Mouse (Mus musculus) gastrocnemius, postnatal 25 days (tissue): ENCODE data around the gene Vmn2r89. TPM values are rescaled to one million over a fixed set of nuclear protein-coding genes. Genes with fewer than 3 reads are reported as not detected.
"Not testable (repeated sequence)": the region's sequence is repeated elsewhere in the genome, so short reads cannot be mapped to it uniquely, and the experiment has no call there.

Experiments used
- DNase-seq: peaks from one replicate; pipeline ENCODE4 v3.0.0; 2022
- long read RNA-seq, 2 experiments: library from polyadenylated mRNA; stranded (forward); transcript quantifications; one replicate each; pipeline ENCODE4 v2.0.0; 2021
- total RNA-seq, 2 experiments: library from RNA; stranded (reverse); gene quantifications; 1 replicate in 1 of 2; 2 replicates in 1 of 2; pipeline ENCODE4 v1.2.3; 2021

Gene Vmn2r89
- total RNA-seq = not detected
- long read RNA-seq, experiment 1 = 0 reads
- long read RNA-seq, experiment 2 = 0 reads

DNA sequence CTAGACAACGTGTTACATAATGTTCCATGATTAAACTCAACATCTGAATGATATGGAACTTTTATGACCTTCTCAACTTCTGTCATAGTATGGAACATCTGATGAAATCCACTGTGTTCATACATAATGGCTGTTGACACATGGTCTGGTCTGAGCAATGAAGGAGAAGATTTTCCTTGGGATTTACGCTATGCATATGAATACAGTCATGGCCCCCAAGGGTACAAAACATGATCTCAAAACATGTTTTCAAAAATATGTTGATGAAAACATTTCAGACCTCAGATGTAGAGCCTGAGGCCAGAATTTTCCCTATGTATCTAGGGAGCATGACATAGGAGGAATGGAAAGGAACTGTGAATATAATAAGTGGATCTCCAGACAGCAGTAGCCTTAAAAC is at the start of gene Vmn2r89:
Gene Vmn2r89 (plus strand): TSS at position 301 of the 400 bp plus-strand sequence.
- not testable (repeated sequence) for DNase-seq

DNA sequence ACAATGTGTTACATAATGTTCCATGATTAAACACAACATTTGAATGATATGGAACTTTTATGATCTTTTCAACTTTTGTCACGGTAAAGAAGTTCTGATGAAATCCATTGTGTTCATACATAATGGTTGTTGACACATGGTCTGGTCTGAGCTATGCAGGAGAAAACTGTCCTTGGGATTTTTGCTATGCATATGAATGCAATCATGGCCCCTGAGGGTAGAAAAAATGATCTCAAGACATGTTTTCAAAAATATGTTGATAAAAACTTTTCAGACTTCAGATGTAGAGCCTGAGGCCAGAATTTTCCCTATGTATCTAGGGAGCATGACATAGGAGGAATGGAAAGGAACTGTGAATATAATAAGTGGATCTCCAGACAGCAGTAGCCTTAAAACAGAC is 41.1 kb upstream of the Vmn2r89 start, which contains the start of gene Vmn2r88:
Gene Vmn2r88 (plus strand): TSS at position 301 of the 400 bp plus-strand sequence.
- DNase-seq = no peak

DNA sequence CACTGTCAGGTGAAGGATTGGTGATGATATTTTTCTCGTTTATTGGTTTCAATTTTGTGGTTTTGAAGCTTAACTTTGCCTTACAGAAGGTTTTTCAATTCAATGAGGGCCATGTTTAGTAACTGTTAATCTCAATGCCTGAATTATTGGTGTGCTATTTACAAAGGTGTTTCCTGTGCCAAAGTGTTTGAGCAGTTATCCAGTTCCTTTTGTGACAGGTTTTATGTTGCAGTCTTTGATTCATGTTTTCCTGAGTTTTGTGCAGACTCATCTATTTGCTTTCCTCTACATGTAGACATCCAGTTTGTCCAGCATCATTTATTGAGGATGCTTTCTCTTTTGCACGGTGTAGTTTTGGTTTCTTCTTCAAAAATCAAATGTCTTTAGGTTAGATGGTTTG is 27.8 kb upstream of the Vmn2r89 start:
- DNase-seq = no peak

GRCm38 (mm10) chr14:51430138-51430537 is 21.5 kb upstream of the Vmn2r89 start:
- not testable (repeated sequence) for DNase-seq

- DNase-seq = no peak
These were observed 17.1 kb upstream of the Vmn2r89 start for GRCm38 (mm10) chr14:51434546-51434945.

- DNase-seq = no peak
These were observed 16.6 kb upstream of the Vmn2r89 start for GRCm38 (mm10) chr14:51435020-51435419.

- no peak for DNase-seq
These were observed 12.7 kb upstream of the Vmn2r89 start for GRCm38 (mm10) chr14:51438955-51439354.

DNA sequence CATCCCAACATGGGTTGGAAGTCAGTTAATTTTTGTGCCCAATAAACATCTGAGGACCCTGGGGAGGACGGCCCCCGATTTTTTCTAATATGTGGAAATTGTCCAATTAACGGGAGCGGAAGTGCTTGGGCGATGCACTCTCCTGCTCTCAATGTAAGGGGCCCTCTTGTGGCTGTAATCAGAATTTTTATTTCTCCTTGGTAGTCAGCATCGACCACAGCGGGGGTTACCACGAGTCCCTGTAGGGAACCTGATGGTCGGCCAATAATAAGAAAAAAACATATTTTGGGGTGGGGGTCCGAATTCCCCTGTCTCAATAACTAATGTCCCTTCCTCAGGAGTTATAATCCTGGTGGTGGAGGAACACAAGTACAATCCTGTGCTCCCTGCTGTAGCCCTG is 28.6 kb downstream of the Vmn2r89 start:
- DNase-seq = not testable (repeated sequence)

- DNase-seq = not testable (repeated sequence)
These were observed 29.8 kb downstream of the Vmn2r89 start for GRCm38 (mm10) chr14:51481332-51482015.

- no peak for DNase-seq
These were observed 30.5 kb downstream of the Vmn2r89 start for GRCm38 (mm10) chr14:51482051-51482715.

GRCm38 (mm10) chr14:51482971-51483381 is 31.3 kb downstream of the Vmn2r89 start:
- DNase-seq = not testable (repeated sequence)

DNA sequence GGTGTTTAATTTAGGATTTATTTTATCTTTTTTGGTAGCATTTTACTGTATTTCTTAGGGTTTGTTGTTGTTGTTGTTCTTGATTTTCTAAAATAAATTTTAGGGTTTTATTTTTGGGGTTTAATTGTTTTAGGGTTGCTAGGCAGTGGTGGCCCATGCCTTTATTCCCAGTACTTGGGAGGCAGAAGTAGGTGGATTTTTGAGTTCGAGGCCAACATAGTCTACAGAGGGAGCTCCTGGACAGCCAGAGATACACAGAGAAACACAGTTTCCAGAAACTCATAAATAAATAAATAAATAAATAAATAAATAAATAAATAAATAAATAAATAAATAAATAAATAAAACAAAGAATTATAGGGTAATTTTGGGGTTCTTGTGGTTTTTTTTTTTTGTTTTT is 32.0 kb downstream of the Vmn2r89 start:
- no peak for DNase-seq

GRCm38 (mm10) chr14:51486111-51486510 is 34.5 kb downstream of the Vmn2r89 start:
- DNase-seq = no peak

GRCm38 (mm10) chr14:51495781-51496180 is 44.1 kb downstream of the Vmn2r89 start:
- no peak for DNase-seq

- DNase-seq = no peak
These were observed 45.3 kb downstream of the Vmn2r89 start for GRCm38 (mm10) chr14:51496955-51497354.

GRCm38 (mm10) chr14:51497958-51498357 is 46.3 kb downstream of the Vmn2r89 start:
- DNase-seq = no peak

DNA sequence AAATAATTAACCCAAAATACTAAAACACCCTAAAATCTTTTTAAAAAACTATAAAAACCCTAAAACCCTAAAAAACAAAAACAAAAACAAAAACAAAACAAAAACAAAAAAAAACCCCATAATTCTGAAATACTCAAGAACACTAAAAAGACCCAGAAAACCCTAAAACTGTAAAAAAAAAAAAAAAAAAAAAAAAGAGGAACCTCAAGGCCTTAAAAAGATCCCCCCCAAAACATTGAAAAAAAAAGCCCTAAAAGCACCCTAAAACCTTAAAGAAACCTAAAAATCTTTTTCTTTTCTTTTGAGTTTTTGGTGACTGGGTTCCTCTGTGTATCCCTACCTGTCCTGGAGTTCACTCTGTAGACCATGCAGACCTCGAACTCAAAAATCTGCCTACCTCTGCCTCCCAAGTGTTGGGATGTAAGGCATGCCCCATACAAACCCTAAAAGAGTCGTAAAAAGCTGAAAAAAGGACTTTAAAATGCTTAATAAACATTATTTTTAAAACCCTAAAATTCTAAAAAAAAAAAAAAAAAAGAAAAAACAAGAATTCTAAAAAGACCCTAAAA is 48.1 kb downstream of the Vmn2r89 start:
- no peak for DNase-seq

DNA sequence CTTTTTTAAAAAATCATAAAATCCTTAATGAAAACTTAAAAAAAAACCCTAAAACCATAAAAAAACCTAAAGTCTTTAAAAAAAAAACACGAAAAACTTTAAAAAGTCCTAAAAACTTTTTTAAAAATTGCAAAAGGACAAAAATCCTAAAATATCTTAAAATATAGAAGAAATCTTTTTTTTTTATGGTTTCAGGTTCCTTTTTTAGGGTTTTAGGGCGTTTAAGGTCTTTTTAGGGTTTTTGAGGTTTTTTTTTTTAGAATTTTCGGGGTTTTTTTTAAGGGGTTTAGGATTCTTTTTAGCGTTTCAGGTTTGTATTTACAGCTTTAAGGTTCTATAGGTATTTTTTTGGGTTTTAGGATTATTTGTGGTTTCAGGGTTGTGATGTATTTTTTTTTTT is 48.8 kb downstream of the Vmn2r89 start:
- DNase-seq = no peak

DNA sequence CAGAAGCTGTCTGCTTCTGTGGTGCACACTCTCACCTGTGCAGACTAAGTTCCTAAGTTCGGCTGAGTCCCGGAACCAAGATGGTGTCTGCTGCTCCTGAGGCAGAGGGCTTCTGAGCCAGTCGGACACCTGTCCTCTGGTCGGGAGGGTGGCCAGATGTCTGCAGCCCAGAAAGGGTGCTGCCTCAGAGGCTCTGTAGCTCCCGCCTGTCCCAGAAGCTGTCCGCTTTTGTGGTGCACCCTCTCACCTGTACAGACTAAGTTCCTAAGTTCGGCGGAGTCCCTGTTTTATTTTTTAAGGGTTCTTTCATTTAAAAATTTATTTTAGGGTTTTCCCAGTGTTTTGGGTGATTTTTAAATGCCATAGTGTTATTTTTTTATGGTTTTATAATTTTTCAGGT is 55.8 kb downstream of the Vmn2r89 start:
- no peak for DNase-seq
